Mouse (Mus musculus) kidney, embryonic 14.5 days (tissue): Measurements from ENCODE around the gene Anp32a. TPM values are rescaled to one million over a fixed set of nuclear protein-coding genes. Genes with fewer than 3 reads are reported as not detected.

ENCODE experiments used
- ATAC-seq: fragments of 200-750 bp; cut with Nextera tagmentation; 2 replicates; pipeline ENCODE4 v1.8.0; 2017; ENCODE audit warnings: moderate number of reproducible peaks, mild to moderate bottlenecking, moderate TSS enrichment, moderate library complexity; ENCODE audit not compliant: low FRiP score, low TSS enrichment
- H3K27ac ChIP-seq: fragments of 300-500 bp; sonication (generic); 2 replicates; pipeline ENCODE4 v1.5.1; 2014; ENCODE audit warnings: low read depth, mild to moderate bottlenecking, low read length, moderate library complexity, mixed read lengths
- H3K27me3 ChIP-seq: fragments of 300-500 bp; sonication (generic); 2 replicates; pipeline ENCODE4 v1.6.1; 2014; ENCODE audit warnings: mild to moderate bottlenecking, low read length; ENCODE audit not compliant: control insufficient read depth, insufficient read depth
- H3K36me3 ChIP-seq: fragments of 300-500 bp; sonication (generic); 2 replicates; pipeline ENCODE4 v1.6.1; 2014; ENCODE audit warnings: low read length, mixed read lengths; ENCODE audit not compliant: control insufficient read depth, insufficient read depth
- H3K4me1 ChIP-seq: fragments of 300-500 bp; sonication (generic); 2 replicates; pipeline ENCODE4 v1.6.1; 2014; ENCODE audit warnings: low read length, mixed read lengths; ENCODE audit not compliant: control insufficient read depth, insufficient read depth
- H3K4me2 ChIP-seq: fragments of 300-500 bp; sonication (generic); replicated peaks from 2 replicates; pipeline ENCODE4 v1.6.1; 2014; ENCODE audit warnings: low read depth, mild to moderate bottlenecking, low read length
- H3K4me3 ChIP-seq: fragments of 300-500 bp; sonication (generic); 2 replicates; pipeline ENCODE4 v1.5.1; 2014; ENCODE audit warnings: mild to moderate bottlenecking, low read length
- H3K9ac ChIP-seq: fragments of 300-500 bp; sonication (generic); 2 replicates; pipeline ENCODE4 v1.6.1; 2014; ENCODE audit warnings: low read depth, mild to moderate bottlenecking, low read length, moderate library complexity
- H3K9me3 ChIP-seq: fragments of 300-500 bp; sonication (generic); 2 replicates; pipeline ENCODE4 v1.6.1; 2016; ENCODE audit warnings: low read length; ENCODE audit not compliant: control insufficient read depth
- WGBS: fragments of 180-500 bp; shearing (Covaris S2); extraction: QIAGEN DNeasy Blood & Tissue Kit; methylation state at CpG from one replicate; pipeline ENCODE4 v1.1.7; 2014; 5-methylcytosine and 5-hydroxymethylcytosine counted together
- polyA plus RNA-seq: library from polyadenylated mRNA; unstranded; fragments of >200 nt; fragmentation: Nextera tagmentation; extraction: Ambion mirVana; gene quantifications from 2 replicates; pipeline ENCODE4 v1.2.1, GENCODE M21; 2014

Anp32a gene
- polyA plus RNA-seq, 1 experiment from 2014 or later: 155 TPM

DNA sequence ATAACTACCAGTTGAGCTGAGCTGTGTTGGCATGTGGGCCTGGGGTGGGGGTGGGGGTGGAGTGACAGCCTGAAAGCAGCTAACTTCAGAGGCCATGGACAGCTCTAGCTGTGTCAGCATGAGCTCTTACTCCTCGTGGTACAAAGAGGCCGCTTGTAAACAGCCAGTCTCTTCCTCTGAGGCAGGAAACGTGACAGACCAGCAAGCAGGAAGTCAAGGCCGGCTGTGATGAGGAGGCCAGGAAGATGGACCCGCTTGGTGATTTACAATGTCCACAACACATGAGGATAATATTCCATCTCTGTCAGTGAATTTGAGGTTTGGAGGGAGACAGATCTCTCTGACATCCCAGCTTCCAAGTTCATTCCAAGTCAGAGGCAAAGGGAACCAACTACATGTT lies 84.2 kb downstream of the Anp32a start:
- no peak overlapping the region; the same call in 1 of the 2 replicates for H3K27ac ChIP-seq
- ATAC-seq: no peak

GRCm38 (mm10) chr9:62426021-62426420 lies 84.9 kb downstream of the Anp32a start:
- no peak for ATAC-seq
- Histone ChIP-seq H3K4me3 (no peak overlapping the region), H3K27ac (peak overlapping the region; percentile 17; the same call in 1 of the 2 replicates), H3K4me1 (peaks cover 5% of the 10 kb centered on the region; the same call in 1 of the 2 replicates), H3K9ac (no peak overlapping the region), H3K4me2 (no peak overlapping the region), H3K36me3 (peaks cover 21% of the 10 kb centered on the region; the same call in 1 of the 2 replicates), H3K9me3 (no peaks in the 10 kb centered on the region), H3K27me3 (no peaks in the 10 kb centered on the region)
- WGBS: 62% methylated on average over 19 of the region's 19 CpGs

More for the DNA sequence above, 84.2 kb downstream of the Anp32a start:
- Histone ChIP-seq H3K27me3 (no peaks in the 10 kb centered on the region), H3K4me1 (peaks cover 11% of the 10 kb centered on the region; the same call in 1 of the 2 replicates), H3K9me3 (no peaks in the 10 kb centered on the region), H3K4me2 (no peak overlapping the region), H3K36me3 (peaks cover 17% of the 10 kb centered on the region; the same call in 1 of the 2 replicates), H3K9ac (no peak overlapping the region), H3K4me3 (no peak overlapping the region)
- WGBS: 52% methylated on average over 5 of the region's 5 CpGs

DNA sequence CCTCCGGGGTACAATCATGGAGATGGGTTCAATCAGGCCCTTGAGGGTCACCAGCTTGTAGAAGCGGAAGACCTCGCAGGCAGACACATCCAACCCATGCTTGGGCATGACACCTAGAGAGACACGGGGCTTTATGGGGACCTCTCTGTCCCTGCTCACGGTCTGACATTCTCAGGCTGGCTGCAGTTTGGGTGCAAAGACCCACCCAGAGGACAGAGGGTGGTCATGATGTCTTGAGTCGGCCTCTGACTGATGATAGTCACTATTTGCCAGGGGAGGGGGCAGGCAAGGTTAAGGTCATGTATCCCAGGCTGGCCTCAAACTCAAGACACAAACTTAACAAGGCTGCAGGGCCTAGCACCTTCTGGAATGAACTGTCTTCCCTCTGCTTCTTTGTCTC lies 85.4 kb downstream of the Anp32a start:
- peaks cover 4% of the 10 kb centered on the region; the same call in 1 of the 2 replicates for H3K4me1 ChIP-seq
- WGBS: 86% methylated on average over 6 of the region's 6 CpGs
- H3K9me3 ChIP-seq: no peaks in the 10 kb centered on the region
- H3K36me3 ChIP-seq: peaks cover 21% of the 10 kb centered on the region; the same call in 1 of the 2 replicates
- no peak overlapping the region for H3K4me3 ChIP-seq
- H3K27ac ChIP-seq: no peak overlapping the region
- ATAC-seq: no peak
- no peaks in the 10 kb centered on the region for H3K27me3 ChIP-seq
- no peak overlapping the region for H3K4me2 ChIP-seq
- H3K9ac ChIP-seq: no peak overlapping the region

GRCm38 (mm10) chr9:62427010-62427409 lies 85.9 kb downstream of the Anp32a start:
- Histone ChIP-seq H3K27ac (no peak overlapping the region), H3K4me2 (no peak overlapping the region), H3K4me3 (no peak overlapping the region), H3K27me3 (no peaks in the 10 kb centered on the region), H3K4me1 (peaks cover 4% of the 10 kb centered on the region; the same call in 1 of the 2 replicates), H3K36me3 (peaks cover 21% of the 10 kb centered on the region; the same call in 1 of the 2 replicates), H3K9ac (no peak overlapping the region), H3K9me3 (no peaks in the 10 kb centered on the region)
- WGBS: 82% methylated on average over 8 of the region's 8 CpGs
- ATAC-seq: no peak

Other genes with a start within 250 kb of the Anp32a start
- gene Glce, start 218.6 kb upstream of the Anp32a start, polyA plus RNA-seq: 9.3 and 25.3 TPM in 2 replicates
- gene Spesp1, start 59.1 kb upstream of the Anp32a start, polyA plus RNA-seq: not detected in 2 replicates
- 9.3 and 16.5 TPM in 2 replicates for gene Coro2b, start 195.8 kb downstream of the Anp32a start, polyA plus RNA-seq